Mouse (Mus musculus) ES-Bruce4 (cell line): Measurements from ENCODE around the gene Coro6. TPM values are rescaled to one million over a fixed set of nuclear protein-coding genes. Genes with fewer than 3 reads are reported as not detected.

Experiments
- H3K27ac ChIP-seq: 2 replicates; pipeline ENCODE4 v1.5.1; 2012; ENCODE audit warnings: low read length, inconsistent platforms; ENCODE audit not compliant: insufficient read depth
- H3K27me3 ChIP-seq: 2 replicates; pipeline ENCODE4 v1.6.1; 2012; ENCODE audit warnings: mild to moderate bottlenecking, low read length, inconsistent platforms; ENCODE audit not compliant: control insufficient read depth, poor library complexity, insufficient read depth, severe bottlenecking
- H3K36me3 ChIP-seq: 2 replicates; pipeline ENCODE4 v1.6.1; 2012; ENCODE audit warnings: inconsistent platforms, mild to moderate bottlenecking, low read length, moderate library complexity; ENCODE audit not compliant: control insufficient read depth, poor library complexity, insufficient read depth, severe bottlenecking
- H3K4me1 ChIP-seq: one replicate; pipeline ENCODE4 v1.8.1; 2011; ENCODE audit warnings: low read length; ENCODE audit not compliant: control insufficient read depth, insufficient read depth
- H3K4me3 ChIP-seq: 2 replicates; pipeline ENCODE4 v1.5.1; 2011; ENCODE audit warnings: low read depth, mild to moderate bottlenecking, low read length
- H3K9ac ChIP-seq: 2 replicates; pipeline ENCODE4 v1.6.1; 2012; ENCODE audit warnings: low read depth, mild to moderate bottlenecking, inconsistent platforms; ENCODE audit not compliant: poor library complexity, severe bottlenecking
- H3K9me3 ChIP-seq: replicated peaks from 2 replicates; pipeline ENCODE4 v1.6.1; 2012; ENCODE audit warnings: mild to moderate bottlenecking, low read length, inconsistent platforms; ENCODE audit not compliant: control insufficient read depth, poor library complexity, insufficient read depth, severe bottlenecking
- CTCF ChIP-seq: IDR thresholded peaks from one replicate; pipeline ENCODE4 v1.8.1; 2011; ENCODE audit warnings: low read depth, low read length
- EP300 ChIP-seq: IDR thresholded peaks from 2 replicates; pipeline ENCODE4 v1.6.1; 2011; ENCODE audit warnings: low read depth, low read length; ENCODE audit not compliant: insufficient read depth
- POLR2A ChIP-seq: IDR thresholded peaks from one replicate; pipeline ENCODE4 v1.8.1; 2011; ENCODE audit warnings: low read length; ENCODE audit not compliant: insufficient read depth
- polyA plus RNA-seq: library from polyadenylated mRNA; stranded (reverse); fragments of >200 nt; gene quantifications from 2 replicates; pipeline ENCODE4 v1.2.4, GENCODE M21; 2011; ENCODE audit warnings: low read depth; ENCODE audit not compliant: missing spikeins, insufficient read depth, insufficient read length

The Coro6 gene
- polyA plus RNA-seq, 1 experiment, result 1.8 TPM

DNA sequence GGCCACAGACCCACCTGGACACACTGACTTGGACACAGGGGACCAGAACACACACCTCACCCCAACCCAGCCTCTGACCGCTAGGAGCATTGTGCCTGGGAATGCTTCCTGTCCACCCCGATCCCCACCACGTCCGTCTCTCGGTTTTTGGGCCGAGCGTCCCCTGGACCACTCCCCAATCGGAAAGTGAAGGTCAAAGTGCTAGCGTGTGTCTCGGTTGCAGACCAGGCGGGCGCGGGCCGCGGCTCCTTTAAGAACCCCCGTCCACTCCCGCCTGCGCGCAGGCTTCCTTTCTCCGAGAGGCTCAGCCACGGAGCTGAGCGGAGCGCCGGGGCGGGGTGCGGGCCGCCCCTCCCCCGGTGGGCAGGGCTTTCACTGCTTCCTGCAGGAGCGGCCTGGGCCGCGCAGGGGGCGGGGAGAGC is 30.7 kb downstream of the Coro6 start:
- Histone ChIP-seq H3K27me3 (peaks cover 5% of the 10 kb centered on the region), H3K4me1 (peaks cover 10% of the 10 kb centered on the region), H3K9ac (peak overlapping the region; percentile 94), H3K4me3 (peak overlapping the region; percentile 94), H3K9me3 (no peaks in the 10 kb centered on the region), H3K36me3 (no peaks in the 10 kb centered on the region), H3K27ac (peak overlapping the region; percentile 37)
- TF ChIP-seq EP300 (no peak), POLR2A (peak; percentile 15)

DNA sequence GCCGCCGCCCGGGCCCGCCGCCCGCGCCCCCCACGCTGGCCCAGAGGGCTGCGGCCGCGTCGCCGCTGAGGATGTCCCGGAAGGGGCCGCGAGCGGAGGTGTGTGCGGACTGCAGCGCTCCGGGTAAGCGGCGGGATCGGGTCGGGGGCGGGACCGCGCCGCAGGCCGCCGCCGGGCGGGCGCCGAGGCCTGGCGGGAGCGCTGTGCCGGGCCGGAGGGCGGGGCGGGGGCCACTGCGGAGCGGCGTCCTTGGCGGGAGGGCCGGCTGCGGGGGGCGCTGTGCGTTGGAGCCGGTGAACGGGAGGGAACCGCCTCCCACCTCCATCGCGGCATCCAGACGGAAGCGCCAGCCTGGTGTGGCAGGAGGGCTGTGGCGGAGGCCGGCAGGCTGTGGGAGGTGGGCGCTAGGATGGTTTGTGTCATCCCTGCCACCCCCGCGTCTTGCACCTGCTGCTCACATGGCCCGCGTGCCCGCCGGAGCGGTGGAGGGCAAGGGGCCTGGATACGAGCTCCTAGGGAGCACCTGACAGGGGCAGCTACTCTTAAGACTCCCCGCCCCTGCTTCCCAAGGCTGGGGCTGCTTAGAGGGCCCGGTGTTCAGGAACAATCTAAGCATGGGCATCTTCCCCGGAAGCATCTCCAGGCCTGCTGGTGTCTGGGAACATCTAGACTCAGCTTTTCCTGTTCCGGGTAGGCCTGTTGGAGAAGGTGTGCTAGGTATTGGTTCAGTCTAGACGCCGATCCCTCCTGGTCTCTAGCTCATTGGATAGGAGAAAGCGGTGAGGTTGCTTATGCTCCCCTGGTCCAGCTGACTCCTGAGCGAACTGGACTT is 31.5 kb downstream of the Coro6 start, which contains the start of gene Git1:
Gene Git1 (plus strand): TSS at position 51 of the 832 bp plus-strand sequence.
- peak within 1 kb of the TSS; percentile 94 for H3K9ac ChIP-seq
- H3K36me3 ChIP-seq, result no peaks in the 10 kb centered on the region
- H3K27me3 ChIP-seq, result peaks cover 5% of the 10 kb centered on the region
- H3K4me3 ChIP-seq, result peak within 1 kb of the TSS; percentile 94
- H3K4me1 ChIP-seq, result peaks cover 13% of the 10 kb centered on the region
- no peaks in the 10 kb centered on the region for H3K9me3 ChIP-seq
- peak; percentile 4 for TF ChIP-seq CTCF
- no peak for TF ChIP-seq EP300
- H3K27ac ChIP-seq, result peak within 1 kb of the TSS; percentile 63

DNA sequence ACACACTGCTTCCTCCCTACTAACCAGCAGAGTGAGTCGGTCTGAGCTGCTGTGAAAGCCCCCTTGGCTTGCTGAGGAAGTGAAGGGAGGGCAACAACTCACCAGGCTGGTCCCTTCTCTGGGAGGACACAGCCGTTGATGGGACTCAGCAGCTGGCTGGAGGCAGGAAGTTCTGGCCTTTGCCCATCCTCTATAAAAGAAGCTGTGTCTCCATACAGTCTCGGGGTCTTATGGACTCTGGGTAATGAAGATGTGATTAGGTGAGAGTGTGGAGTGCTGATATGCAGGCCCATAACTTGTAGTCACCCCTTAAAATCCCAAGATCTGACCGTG is 32.1 kb downstream of the Coro6 start:
- no peaks in the 10 kb centered on the region for H3K9me3 ChIP-seq
- peak overlapping the region; percentile 63; the same call in 1 of the 2 replicates for H3K27ac ChIP-seq
- peak overlapping the region; percentile 83 for H3K4me3 ChIP-seq
- no peaks in the 10 kb centered on the region for H3K36me3 ChIP-seq
- peak overlapping the region; percentile 94 for H3K9ac ChIP-seq
- TF ChIP-seq CTCF (no peak), POLR2A (no peak), EP300 (no peak)
- peaks cover 15% of the 10 kb centered on the region for H3K4me1 ChIP-seq
- peaks cover 4% of the 10 kb centered on the region for H3K27me3 ChIP-seq

DNA sequence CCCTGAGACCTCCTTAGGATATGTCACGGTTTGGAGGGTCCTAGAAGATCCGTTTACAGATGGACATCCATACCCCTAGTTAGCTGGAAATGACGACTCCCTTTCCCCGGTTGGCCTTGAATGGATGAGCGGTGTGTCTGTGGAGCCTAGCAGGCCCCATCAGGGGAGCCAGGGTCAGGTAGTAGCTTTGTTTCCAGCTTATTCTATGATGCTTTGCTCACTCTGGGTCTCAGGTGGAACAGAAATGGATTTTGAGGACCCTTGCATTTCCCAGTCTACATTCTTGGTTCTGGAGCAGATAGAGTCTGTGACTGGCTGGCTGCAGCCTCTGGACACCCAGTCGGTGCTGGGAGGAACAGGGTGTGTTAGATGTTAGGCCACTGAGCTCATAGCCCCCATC is 32.6 kb downstream of the Coro6 start:
- H3K27me3 ChIP-seq, result peaks cover under 1% of the 10 kb centered on the region
- H3K4me3 ChIP-seq, result peak overlapping the region; percentile 83
- H3K36me3 ChIP-seq, result no peaks in the 10 kb centered on the region; the same call in 1 of the 2 replicates
- H3K4me1 ChIP-seq, result peaks cover 15% of the 10 kb centered on the region
- TF ChIP-seq CTCF (no peak), EP300 (no peak), POLR2A (no peak)
- no peaks in the 10 kb centered on the region for H3K9me3 ChIP-seq
- H3K9ac ChIP-seq, result peak overlapping the region; percentile 94
- no peak overlapping the region for H3K27ac ChIP-seq

DNA sequence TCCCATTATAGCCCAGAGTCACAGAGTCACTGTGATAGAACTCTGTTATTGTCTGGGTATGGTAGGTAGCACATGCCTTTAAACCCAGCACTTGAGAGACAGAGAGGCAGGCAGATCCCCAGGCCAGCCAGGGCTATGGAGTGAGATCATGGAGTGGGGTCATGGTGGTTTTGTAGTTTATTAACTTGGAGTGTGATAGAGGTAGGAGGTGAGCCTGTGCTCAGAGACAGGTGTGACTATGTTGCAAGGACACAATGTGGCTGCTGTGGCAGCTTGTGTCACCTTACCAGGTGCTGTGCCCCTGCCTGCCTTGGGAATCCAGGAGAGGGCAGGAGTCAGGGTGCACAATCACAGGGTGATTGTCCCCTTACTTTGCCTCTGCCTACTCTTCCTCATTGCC is 33.3 kb downstream of the Coro6 start:
- H3K27me3 ChIP-seq, result no peaks in the 10 kb centered on the region
- H3K4me3 ChIP-seq, result no peak overlapping the region
- peaks cover 17% of the 10 kb centered on the region for H3K4me1 ChIP-seq

DNA sequence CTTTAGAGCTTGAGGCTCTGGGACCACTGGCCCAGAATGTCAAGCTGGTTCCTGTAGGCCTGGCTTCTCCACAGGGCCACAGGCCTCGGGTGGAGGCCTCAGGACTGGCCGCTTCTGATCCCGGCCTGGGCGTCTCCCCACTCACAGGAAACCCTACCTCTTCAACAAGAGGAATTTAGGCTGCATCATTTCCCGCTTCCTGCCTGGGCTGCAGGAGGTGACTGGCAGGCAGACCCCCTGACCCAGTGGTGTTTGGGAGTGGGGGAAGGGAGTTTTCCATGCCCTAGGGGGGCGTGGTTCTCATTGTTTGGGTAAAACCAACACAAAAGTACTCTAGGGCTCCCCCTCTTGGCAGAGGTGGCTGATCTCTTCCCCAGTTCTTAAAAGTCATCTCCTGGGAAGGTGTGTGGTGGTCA is 35.1 kb downstream of the Coro6 start:
- no peaks in the 10 kb centered on the region for H3K27me3 ChIP-seq
- peaks cover 6% of the 10 kb centered on the region for H3K36me3 ChIP-seq
- peak overlapping the region; percentile 13; the same call in 1 of the 2 replicates for H3K4me3 ChIP-seq
- TF ChIP-seq EP300 (peak; percentile 75), CTCF (peak; percentile 12), POLR2A (no peak)
- H3K9me3 ChIP-seq, result no peaks in the 10 kb centered on the region
- peak overlapping the region; percentile 96 for H3K27ac ChIP-seq
- peaks cover 17% of the 10 kb centered on the region for H3K4me1 ChIP-seq
- H3K9ac ChIP-seq, result peak overlapping the region; percentile 31

More for the DNA sequence above, 33.3 kb downstream of the Coro6 start:
- H3K9me3 ChIP-seq, result no peaks in the 10 kb centered on the region
- no peaks in the 10 kb centered on the region; the same call in 1 of the 2 replicates for H3K36me3 ChIP-seq
- no peak overlapping the region; the same call in 1 of the 2 replicates for H3K27ac ChIP-seq
- TF ChIP-seq POLR2A (no peak), CTCF (no peak), EP300 (no peak)
- H3K9ac ChIP-seq, result no peak overlapping the region
